Mouse (Mus musculus) midbrain, embryonic 13.5 days (tissue): ENCODE data around the gene Cd163. TPM values are rescaled to one million over a fixed set of nuclear protein-coding genes. Genes with fewer than 3 reads are reported as not detected.
A peak's percentile ranks its signal among the peaks of the same experiment; 100 is the strongest.
"Not testable (repeated sequence)": the region's sequence is repeated elsewhere in the genome, so short reads cannot be mapped to it uniquely, and the experiment has no call there.

Experiments used
- ATAC-seq: fragments of 200-750 bp; cut with Nextera tagmentation; 2 replicates; pipeline ENCODE4 v1.8.0; 2017; ENCODE audit warnings: mild to moderate bottlenecking, moderate TSS enrichment, moderate library complexity
- H3K27ac ChIP-seq: fragments of 300-500 bp; sonication (generic); 2 replicates; pipeline ENCODE4 v1.5.1; 2015; ENCODE audit warnings: inconsistent platforms, mild to moderate bottlenecking, moderate library complexity
- H3K27me3 ChIP-seq: fragments of 300-500 bp; sonication (generic); 2 replicates; pipeline ENCODE4 v1.6.1; 2015; ENCODE audit warnings: mild to moderate bottlenecking, inconsistent platforms
- H3K36me3 ChIP-seq: fragments of 300-500 bp; sonication (generic); 2 replicates; pipeline ENCODE4 v1.6.1; 2015; ENCODE audit warnings: mild to moderate bottlenecking, inconsistent platforms
- H3K4me1 ChIP-seq: fragments of 300-500 bp; sonication (generic); replicated peaks from 2 replicates; pipeline ENCODE4 v1.6.1; 2015; ENCODE audit warnings: inconsistent platforms
- H3K4me2 ChIP-seq: fragments of 300-500 bp; sonication (generic); replicated peaks from 2 replicates; pipeline ENCODE4 v1.6.1; 2015; ENCODE audit warnings: moderate library complexity, mild to moderate bottlenecking, inconsistent platforms
- H3K4me3 ChIP-seq: fragments of 300-500 bp; sonication (generic); replicated peaks from 2 replicates; pipeline ENCODE4 v1.5.1; 2015; ENCODE audit warnings: mild to moderate bottlenecking, inconsistent platforms
- H3K9ac ChIP-seq: fragments of 300-500 bp; sonication (generic); replicated peaks from 2 replicates; pipeline ENCODE4 v1.6.1; 2015; ENCODE audit warnings: mild to moderate bottlenecking, inconsistent platforms
- H3K9me3 ChIP-seq: fragments of 300-500 bp; sonication (generic); 2 replicates; pipeline ENCODE4 v1.6.1; 2016; ENCODE audit warnings: mild to moderate bottlenecking, inconsistent platforms
- WGBS: fragments of 180-500 bp; shearing (Covaris S2); methylation state at CpG from one replicate; pipeline ENCODE4 v1.1.7; 2015; 5-methylcytosine and 5-hydroxymethylcytosine counted together
- polyA plus RNA-seq: library from polyadenylated mRNA; unstranded; fragments of >200 nt; fragmentation: Nextera tagmentation; extraction: Ambion mirVana; gene quantifications from 2 replicates; pipeline ENCODE4 v1.2.1, GENCODE M21; 2015

Cd163 gene
- 0.12 TPM in 2 replicates for polyA plus RNA-seq

DNA sequence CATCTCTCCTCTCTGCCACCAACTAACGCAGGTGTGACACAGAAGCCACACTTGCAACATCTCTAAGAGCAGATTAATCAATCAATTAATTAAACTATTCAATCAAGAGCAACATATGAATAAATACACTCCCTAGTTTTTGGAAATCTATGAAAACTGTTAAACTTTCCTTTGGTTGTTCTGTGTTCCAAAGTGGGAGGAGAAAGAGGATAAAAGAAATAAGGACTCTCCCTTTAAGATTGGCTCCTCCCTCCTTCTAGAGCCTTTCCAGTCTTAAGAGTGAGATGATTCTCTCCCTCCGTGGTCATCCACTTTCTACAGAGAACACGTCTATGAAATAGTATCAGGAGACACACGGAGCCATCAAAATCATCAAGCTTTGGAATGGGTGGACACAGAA lies at the start of gene Cd163:
TSS of gene Cd163 (plus strand) at position 301 of the 400 bp plus-strand sequence.
- no peaks in the 10 kb centered on the region for H3K27me3 ChIP-seq
- no peaks in the 10 kb centered on the region for H3K9me3 ChIP-seq
- H3K4me3 ChIP-seq: no peak within 1 kb of the TSS
- no peak within 1 kb of the TSS for H3K27ac ChIP-seq
- no peaks in the 10 kb centered on the region for H3K4me1 ChIP-seq
- no peak within 1 kb of the TSS for H3K9ac ChIP-seq
- 89% methylated on average over 4 of the region's 4 CpGs for WGBS
- no peak for ATAC-seq
- H3K4me2 ChIP-seq: no peak within 1 kb of the TSS
- no peaks in the 10 kb centered on the region for H3K36me3 ChIP-seq

DNA sequence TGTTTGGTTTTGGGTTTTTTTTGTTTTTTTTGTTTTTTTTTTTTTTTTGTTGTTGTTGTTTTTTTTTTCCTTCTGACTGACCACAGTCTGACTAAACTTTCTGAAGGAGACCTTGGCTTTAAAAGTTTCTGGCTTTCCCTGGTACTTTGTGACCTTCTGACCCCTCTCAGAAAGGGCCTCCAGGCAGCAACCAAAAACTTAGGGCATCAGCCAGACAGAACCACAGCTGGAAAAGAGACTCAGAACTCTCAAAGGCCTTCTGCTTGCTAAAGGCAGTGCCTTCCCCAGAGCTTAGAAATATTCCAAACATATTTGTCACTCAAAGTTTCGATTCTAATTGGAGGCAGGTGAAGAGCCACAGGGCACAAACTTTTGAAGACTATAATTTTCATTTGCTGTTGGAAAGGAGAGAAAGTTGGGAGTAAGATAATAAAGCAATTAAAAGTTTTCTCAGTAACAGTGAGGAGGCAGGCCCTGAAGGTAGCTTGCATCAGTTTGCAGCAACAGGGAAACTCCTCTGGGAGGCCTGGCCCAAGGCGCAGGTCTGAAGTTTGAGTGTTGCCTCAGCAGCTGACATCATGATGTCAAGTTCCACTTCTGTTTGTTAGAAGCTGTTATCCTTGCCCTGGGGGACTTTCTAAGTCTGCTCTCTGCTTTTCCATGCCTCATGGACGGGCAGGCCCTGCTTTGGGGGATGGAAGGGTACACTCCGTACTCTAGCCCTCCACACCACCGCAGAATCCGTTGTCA lies 48.6 kb upstream of the Cd163 start:
- ATAC-seq: no peak
- WGBS: 71% methylated on average over 6 of the region's 6 CpGs
- no peak overlapping the region for H3K4me2 ChIP-seq

GRCm38 (mm10) chr6:124260198-124260931 lies 44.1 kb upstream of the Cd163 start:
- Histone ChIP-seq H3K4me3 (no peak overlapping the region), H3K4me2 (no peak overlapping the region), H3K27ac (no peak overlapping the region), H3K9me3 (no peaks in the 10 kb centered on the region), H3K36me3 (no peaks in the 10 kb centered on the region), H3K4me1 (no peaks in the 10 kb centered on the region), H3K27me3 (no peaks in the 10 kb centered on the region), H3K9ac (no peak overlapping the region)
- peak; percentile 92 for ATAC-seq
- 22% methylated on average over 13 of the region's 14 CpGs for WGBS

More for the DNA sequence above, 48.6 kb upstream of the Cd163 start:
- no peak overlapping the region for H3K4me3 ChIP-seq
- no peaks in the 10 kb centered on the region for H3K36me3 ChIP-seq
- H3K27me3 ChIP-seq: no peaks in the 10 kb centered on the region
- no peak overlapping the region for H3K9ac ChIP-seq
- H3K27ac ChIP-seq: no peak overlapping the region
- no peaks in the 10 kb centered on the region for H3K9me3 ChIP-seq
- H3K4me1 ChIP-seq: no peaks in the 10 kb centered on the region

- 6% methylated on average over 3 of the region's 3 CpGs for WGBS
- no peaks in the 10 kb centered on the region for H3K9me3 ChIP-seq
- H3K27me3 ChIP-seq: no peaks in the 10 kb centered on the region
- no peak overlapping the region for H3K27ac ChIP-seq
- H3K36me3 ChIP-seq: no peaks in the 10 kb centered on the region
- no peak overlapping the region for H3K4me3 ChIP-seq
- no peaks in the 10 kb centered on the region for H3K4me1 ChIP-seq
- peak; percentile 59; the same call in 1 of the 2 replicates for ATAC-seq
- no peak overlapping the region for H3K4me2 ChIP-seq
- H3K9ac ChIP-seq: no peak overlapping the region
Measured at GRCm38 (mm10) chr6:124262696-124263095, 41.8 kb upstream of the Cd163 start.

DNA sequence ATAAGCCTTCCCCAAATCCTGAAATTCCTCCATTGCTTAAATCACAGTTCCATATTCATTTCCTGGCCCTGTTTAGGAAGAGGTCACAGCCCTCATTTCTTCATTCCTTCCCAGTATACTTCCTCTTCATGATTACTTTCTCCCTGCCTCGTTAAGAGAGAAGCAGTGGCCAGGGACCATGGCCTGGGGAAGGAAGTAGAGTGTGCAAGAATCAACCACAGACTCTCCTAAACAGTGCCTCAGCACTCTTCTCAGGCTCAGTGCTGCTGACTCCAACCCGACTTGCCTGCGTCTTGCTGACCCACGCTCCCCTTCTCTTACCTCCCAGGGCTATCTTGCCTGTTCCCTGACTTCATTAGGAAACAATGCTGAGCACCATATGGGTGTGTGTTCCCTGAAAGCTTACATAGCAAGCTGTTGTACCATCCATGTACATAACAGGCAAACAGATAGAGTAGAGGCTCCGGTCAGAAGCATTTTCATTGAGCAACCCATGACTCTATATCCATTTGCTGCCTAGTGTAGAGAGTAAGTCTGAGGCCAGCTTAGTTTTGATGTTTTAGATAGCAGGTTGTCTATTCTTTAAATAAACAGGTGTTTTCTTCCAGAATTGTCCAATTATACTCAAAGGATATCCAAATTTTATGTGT lies 31.1 kb upstream of the Cd163 start:
- H3K9me3 ChIP-seq: no peaks in the 10 kb centered on the region
- H3K36me3 ChIP-seq: no peaks in the 10 kb centered on the region
- H3K4me2 ChIP-seq: no peak overlapping the region
- no peaks in the 10 kb centered on the region for H3K4me1 ChIP-seq
- H3K27ac ChIP-seq: no peak overlapping the region
- no peaks in the 10 kb centered on the region for H3K27me3 ChIP-seq
- WGBS: 86% methylated on average over 5 of the region's 5 CpGs
- no peak for ATAC-seq
- no peak overlapping the region for H3K4me3 ChIP-seq
- no peak overlapping the region for H3K9ac ChIP-seq

GRCm38 (mm10) chr6:124277641-124278040 lies 26.8 kb upstream of the Cd163 start:
- Histone ChIP-seq H3K4me3 (no peak overlapping the region), H3K4me1 (no peaks in the 10 kb centered on the region), H3K4me2 (no peak overlapping the region), H3K9ac (no peak overlapping the region), H3K9me3 (no peaks in the 10 kb centered on the region), H3K27ac (no peak overlapping the region), H3K36me3 (no peaks in the 10 kb centered on the region), H3K27me3 (no peaks in the 10 kb centered on the region)
- 85% methylated on average over 5 of the region's 5 CpGs for WGBS
- no peak for ATAC-seq

DNA sequence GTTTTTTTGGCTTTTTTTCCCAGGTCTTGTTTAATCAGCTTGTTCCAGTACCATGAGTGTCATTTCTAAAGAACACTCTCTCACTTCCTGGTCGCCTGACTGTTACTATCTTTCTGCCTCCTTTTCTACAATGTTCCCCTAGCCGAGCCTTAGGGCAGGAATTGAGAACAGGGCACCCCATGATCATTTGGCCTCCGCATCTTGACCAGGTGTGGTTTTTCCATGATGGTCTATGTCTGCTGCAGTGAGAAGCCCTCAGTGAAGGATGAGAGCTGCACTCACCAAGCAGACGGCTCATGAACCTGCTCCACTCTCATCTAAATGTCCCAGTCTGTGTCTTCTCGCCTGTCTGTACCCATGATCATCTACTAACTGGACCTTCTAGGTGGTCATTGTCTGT lies 26.2 kb upstream of the Cd163 start:
- no peak overlapping the region for H3K27ac ChIP-seq
- ATAC-seq: no peak
- no peak overlapping the region for H3K4me2 ChIP-seq
- 88% methylated on average over 5 of the region's 5 CpGs for WGBS
- H3K36me3 ChIP-seq: no peaks in the 10 kb centered on the region
- H3K27me3 ChIP-seq: no peaks in the 10 kb centered on the region
- H3K4me1 ChIP-seq: no peaks in the 10 kb centered on the region
- H3K4me3 ChIP-seq: no peak overlapping the region
- H3K9me3 ChIP-seq: no peaks in the 10 kb centered on the region
- no peak overlapping the region for H3K9ac ChIP-seq

- Histone ChIP-seq H3K9ac (no peak overlapping the region), H3K4me3 (no peak overlapping the region), H3K27me3 (no peaks in the 10 kb centered on the region), H3K4me2 (no peak overlapping the region), H3K27ac (no peak overlapping the region), H3K36me3 (no peaks in the 10 kb centered on the region), H3K9me3 (no peaks in the 10 kb centered on the region), H3K4me1 (no peaks in the 10 kb centered on the region)
- no peak for ATAC-seq
- WGBS: 93% methylated on average over 4 of the region's 4 CpGs
Measured at GRCm38 (mm10) chr6:124282731-124283130, 21.7 kb upstream of the Cd163 start.

DNA sequence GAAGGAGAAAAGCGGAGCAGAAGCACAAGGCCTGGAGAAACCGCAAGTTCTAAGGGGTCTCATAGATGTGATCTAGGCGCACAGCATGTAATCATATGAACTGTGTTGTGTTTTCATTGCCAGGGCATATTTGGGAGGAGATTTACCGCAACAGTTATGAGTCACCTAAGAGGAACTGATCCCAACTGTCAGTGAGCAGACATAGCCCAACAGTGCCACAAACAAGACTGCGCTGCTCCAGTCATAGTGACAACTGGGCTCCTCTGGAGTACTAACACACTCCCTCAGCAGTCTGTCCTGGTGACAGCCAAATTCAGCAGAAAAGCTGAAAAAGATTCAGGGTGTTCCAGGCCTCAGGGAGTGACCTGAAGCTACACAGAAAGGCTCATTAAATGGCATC lies 7.1 kb upstream of the Cd163 start:
- not testable (repeated sequence) for H3K27ac ChIP-seq, H3K4me2 ChIP-seq, H3K36me3 ChIP-seq, H3K27me3 ChIP-seq, H3K4me1 ChIP-seq, H3K4me3 ChIP-seq, H3K9me3 ChIP-seq, ATAC-seq, H3K9ac ChIP-seq
- WGBS: 97% methylated on average over 5 of the region's 5 CpGs

GRCm38 (mm10) chr6:124301447-124302192 lies 2.8 kb upstream of the Cd163 start:
- no peaks in the 10 kb centered on the region for H3K9me3 ChIP-seq
- 81% methylated on average over 3 of the region's 3 CpGs for WGBS
- no peak overlapping the region for H3K4me2 ChIP-seq
- H3K4me3 ChIP-seq: no peak overlapping the region
- H3K4me1 ChIP-seq: no peaks in the 10 kb centered on the region
- ATAC-seq: no peak
- no peak overlapping the region for H3K9ac ChIP-seq
- H3K36me3 ChIP-seq: no peaks in the 10 kb centered on the region
- no peak overlapping the region for H3K27ac ChIP-seq
- H3K27me3 ChIP-seq: no peaks in the 10 kb centered on the region

- H3K27ac ChIP-seq: no peak overlapping the region
- no peak overlapping the region for H3K9ac ChIP-seq
- no peaks in the 10 kb centered on the region for H3K9me3 ChIP-seq
- WGBS: 90% methylated on average over 8 of the region's 8 CpGs
- H3K27me3 ChIP-seq: no peaks in the 10 kb centered on the region
- no peaks in the 10 kb centered on the region for H3K4me1 ChIP-seq
- ATAC-seq: no peak
- no peaks in the 10 kb centered on the region for H3K36me3 ChIP-seq
- H3K4me2 ChIP-seq: no peak overlapping the region
- no peak overlapping the region for H3K4me3 ChIP-seq
Measured at GRCm38 (mm10) chr6:124308935-124309334, 4.5 kb downstream of the Cd163 start.

DNA sequence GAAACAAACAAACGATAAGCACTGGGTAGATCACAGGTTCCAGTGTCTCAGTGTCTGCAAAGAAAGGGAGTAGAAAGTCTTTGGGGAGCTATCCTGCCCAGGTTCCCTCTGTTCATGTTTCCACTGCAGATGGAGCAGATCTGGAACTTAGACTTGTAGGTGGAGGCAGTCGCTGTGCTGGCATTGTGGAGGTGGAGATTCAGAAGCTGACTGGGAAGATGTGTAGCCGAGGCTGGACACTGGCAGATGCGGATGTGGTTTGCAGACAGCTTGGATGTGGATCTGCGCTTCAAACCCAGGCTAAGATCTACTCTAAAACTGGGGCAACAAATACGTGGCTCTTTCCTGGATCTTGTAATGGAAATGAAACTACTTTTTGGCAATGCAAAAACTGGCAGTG lies 7.8 kb downstream of the Cd163 start:
- Histone ChIP-seq H3K9ac (no peak overlapping the region), H3K9me3 (no peaks in the 10 kb centered on the region), H3K27ac (no peak overlapping the region), H3K27me3 (no peaks in the 10 kb centered on the region), H3K4me2 (no peak overlapping the region), H3K4me3 (no peak overlapping the region), H3K36me3 (no peaks in the 10 kb centered on the region), H3K4me1 (no peaks in the 10 kb centered on the region)
- no peak for ATAC-seq
- WGBS: 88% methylated on average over 6 of the region's 6 CpGs
